Mouse (Mus musculus): ENCODE measurements around the gene Ccdc180. TPM values are rescaled to one million over a fixed set of nuclear protein-coding genes. Genes with fewer than 3 reads are reported as not detected.

The Ccdc180 gene
- polyA plus RNA-seq, 1 experiment, result not detected

- no peak for TF ChIP-seq POLR2A (IDR thresholded peaks at IDR 0.05; ENCODE audit: insufficient read depth, low read depth, low read length)
- TF ChIP-seq CTCF (IDR thresholded peaks at IDR 0.05; ENCODE audit: insufficient read depth, low read depth, low read length), result peak; percentile 66; the same call in 1 of the 2 replicates
- Histone ChIP-seq H3K4me1 (ENCODE audit: control insufficient read depth, insufficient read depth, low read length) (peaks cover under 1% of the 10 kb centered on the region), H3K27ac (ENCODE audit: insufficient read depth, low read depth, low read length) (no peak overlapping the region), H3K4me3 (ENCODE audit: insufficient read depth, low read depth, low read length) (no peak overlapping the region)
- 51% methylated on average over 19 of the region's 19 CpGs for WGBS
Measured at GRCm38 (mm10) chr4:45855803-45856424, 34.2 kb upstream of the Ccdc180 start.

- H3K4me1 ChIP-seq (ENCODE audit: control insufficient read depth, insufficient read depth, low read length), result peaks cover 7% of the 10 kb centered on the region
- H3K4me3 ChIP-seq (ENCODE audit: insufficient read depth, low read depth, low read length), result no peak overlapping the region
- WGBS, result 36% methylated on average over 5 of the region's 5 CpGs
- H3K27ac ChIP-seq (ENCODE audit: insufficient read depth, low read depth, low read length), result no peak overlapping the region
- TF ChIP-seq POLR2A (IDR thresholded peaks at IDR 0.05; ENCODE audit: insufficient read depth, low read depth, low read length), result no peak
- no peak for TF ChIP-seq CTCF (IDR thresholded peaks at IDR 0.05; ENCODE audit: insufficient read depth, low read depth, low read length)
Measured at GRCm38 (mm10) chr4:45861160-45861559, 28.9 kb upstream of the Ccdc180 start.

- Histone ChIP-seq H3K4me1 (ENCODE audit: control insufficient read depth, insufficient read depth, low read length) (0 out of 2 replicates have a peak, but pooled peaks cover 2% of the 10 kb centered on the region), H3K4me3 (ENCODE audit: insufficient read depth, low read depth, low read length) (no peak overlapping the region), H3K27ac (ENCODE audit: insufficient read depth, low read depth, low read length) (no peak overlapping the region)
- 74% methylated on average over 8 of the region's 8 CpGs for WGBS
- no peak for TF ChIP-seq POLR2A (IDR thresholded peaks at IDR 0.05; ENCODE audit: insufficient read depth, low read depth, low read length)
- TF ChIP-seq CTCF (IDR thresholded peaks at IDR 0.05; ENCODE audit: insufficient read depth, low read depth, low read length), result no peak
Measured at GRCm38 (mm10) chr4:45867416-45867815, 22.7 kb upstream of the Ccdc180 start.

GRCm38 (mm10) chr4:45869021-45869815 is 20.9 kb upstream of the Ccdc180 start:
- Histone ChIP-seq H3K27ac (ENCODE audit: insufficient read depth, low read depth, low read length) (no peak overlapping the region), H3K4me3 (ENCODE audit: insufficient read depth, low read depth, low read length) (no peak overlapping the region), H3K4me1 (ENCODE audit: control insufficient read depth, insufficient read depth, low read length) (0 out of 2 replicates have a peak, but pooled peaks cover 2% of the 10 kb centered on the region)
- 54% methylated on average over 24 of the region's 24 CpGs for WGBS
- no peak for TF ChIP-seq CTCF (IDR thresholded peaks at IDR 0.05; ENCODE audit: insufficient read depth, low read depth, low read length)
- TF ChIP-seq POLR2A (IDR thresholded peaks at IDR 0.05; ENCODE audit: insufficient read depth, low read depth, low read length), result no peak

GRCm38 (mm10) chr4:45872147-45872546 is 18.0 kb upstream of the Ccdc180 start:
- Histone ChIP-seq H3K27ac (ENCODE audit: insufficient read depth, low read depth, low read length) (no peak overlapping the region), H3K4me3 (ENCODE audit: insufficient read depth, low read depth, low read length) (no peak overlapping the region), H3K4me1 (ENCODE audit: control insufficient read depth, insufficient read depth, low read length) (0 out of 2 replicates have a peak, but pooled peaks cover 2% of the 10 kb centered on the region)
- TF ChIP-seq POLR2A (IDR thresholded peaks at IDR 0.05; ENCODE audit: insufficient read depth, low read depth, low read length), result no peak
- TF ChIP-seq CTCF (IDR thresholded peaks at IDR 0.05; ENCODE audit: insufficient read depth, low read depth, low read length), result no peak
- WGBS, result 66% methylated on average over 2 of the region's 2 CpGs

GRCm38 (mm10) chr4:45878929-45879328 is 11.2 kb upstream of the Ccdc180 start:
- Histone ChIP-seq H3K4me3 (ENCODE audit: insufficient read depth, low read depth, low read length) (no peak overlapping the region), H3K27ac (ENCODE audit: insufficient read depth, low read depth, low read length) (no peak overlapping the region), H3K4me1 (ENCODE audit: control insufficient read depth, insufficient read depth, low read length) (no peaks in the 10 kb centered on the region)
- TF ChIP-seq CTCF (IDR thresholded peaks at IDR 0.05; ENCODE audit: insufficient read depth, low read depth, low read length) (no peak), POLR2A (IDR thresholded peaks at IDR 0.05; ENCODE audit: insufficient read depth, low read depth, low read length) (no peak)
- WGBS, result 37% methylated on average over 5 of the region's 5 CpGs

- WGBS, result 87% methylated on average over 9 of the region's 9 CpGs
- TF ChIP-seq POLR2A (IDR thresholded peaks at IDR 0.05; ENCODE audit: insufficient read depth, low read depth, low read length) (no peak), CTCF (IDR thresholded peaks at IDR 0.05; ENCODE audit: insufficient read depth, low read depth, low read length) (no peak)
- no peak overlapping the region for H3K27ac ChIP-seq (ENCODE audit: insufficient read depth, low read depth, low read length)
Measured at GRCm38 (mm10) chr4:45882521-45882920, 7.6 kb upstream of the Ccdc180 start.

GRCm38 (mm10) chr4:45883250-45883649 is 6.9 kb upstream of the Ccdc180 start:
- Histone ChIP-seq H3K4me1 (ENCODE audit: control insufficient read depth, insufficient read depth, low read length) (no peaks in the 10 kb centered on the region), H3K4me3 (ENCODE audit: insufficient read depth, low read depth, low read length) (no peak overlapping the region), H3K27ac (ENCODE audit: insufficient read depth, low read depth, low read length) (no peak overlapping the region)
- no peak for TF ChIP-seq CTCF (IDR thresholded peaks at IDR 0.05; ENCODE audit: insufficient read depth, low read depth, low read length)
- 93% methylated on average over 16 of the region's 16 CpGs for WGBS

More at GRCm38 (mm10) chr4:45882521-45882920, 7.6 kb upstream of the Ccdc180 start:
- no peaks in the 10 kb centered on the region for H3K4me1 ChIP-seq (ENCODE audit: control insufficient read depth, insufficient read depth, low read length)
- no peak overlapping the region for H3K4me3 ChIP-seq (ENCODE audit: insufficient read depth, low read depth, low read length)

GRCm38 (mm10) chr4:45889487-45889886 is 616 bp upstream of the Ccdc180 start:
- Histone ChIP-seq H3K4me1 (ENCODE audit: control insufficient read depth, insufficient read depth, low read length) (peaks cover 4% of the 10 kb centered on the region), H3K4me3 (ENCODE audit: insufficient read depth, low read depth, low read length) (no peak overlapping the region), H3K27ac (ENCODE audit: insufficient read depth, low read depth, low read length) (no peak overlapping the region)
- 74% methylated on average over 6 of the region's 6 CpGs for WGBS
- TF ChIP-seq POLR2A (IDR thresholded peaks at IDR 0.05; ENCODE audit: insufficient read depth, low read depth, low read length) (no peak), CTCF (IDR thresholded peaks at IDR 0.05; ENCODE audit: insufficient read depth, low read depth, low read length) (no peak)

All from olfactory bulb, adult 2 months (tissue).